Mouse (Mus musculus) frontal cortex, postnatal 25 days (tissue): Measurements from ENCODE around the gene Pax9.

ENCODE experiments used
- DNase-seq, 2 experiments: peaks; one replicate each; pipeline ENCODE4 v3.0.0; 2022; ENCODE audit warnings: low spot score in 2 of 2

Gene Pax9

DNA sequence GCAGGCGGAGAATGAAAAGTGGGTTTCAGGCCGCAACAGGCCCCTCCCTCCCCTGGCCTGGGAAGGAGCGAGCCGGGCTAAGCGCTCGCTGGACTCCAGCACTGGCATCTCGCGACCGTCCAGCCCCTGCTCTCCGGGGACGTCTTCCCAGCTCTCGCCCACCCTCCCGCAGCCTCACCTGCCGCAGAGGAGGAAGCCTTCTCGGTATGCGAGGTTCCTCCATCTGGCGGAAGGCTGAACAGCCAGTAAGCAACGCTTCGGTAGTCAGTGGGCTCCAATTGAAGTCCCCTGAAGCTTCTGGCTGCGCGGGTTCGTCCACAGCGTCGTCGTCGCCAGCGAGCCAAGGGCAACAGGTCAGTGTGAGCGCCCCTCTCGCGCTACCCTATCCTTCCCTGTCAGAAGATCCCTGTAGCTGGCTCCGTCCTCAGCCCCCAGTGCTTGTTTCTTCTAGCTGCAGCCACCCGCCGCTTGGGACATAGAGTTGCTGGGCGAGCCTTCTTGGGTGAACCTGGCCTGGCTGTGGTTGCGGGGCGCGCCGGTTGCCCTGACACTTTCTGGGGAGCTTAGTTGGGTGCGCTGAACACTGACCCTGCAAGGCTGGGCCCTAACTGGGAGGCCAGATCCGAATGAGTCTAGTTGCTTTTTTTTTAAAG, at the start of gene Pax9:
TSS of gene Pax9 (plus strand) at position 341 of the 653 bp plus-strand sequence.
- DNase-seq = no peak

DNA sequence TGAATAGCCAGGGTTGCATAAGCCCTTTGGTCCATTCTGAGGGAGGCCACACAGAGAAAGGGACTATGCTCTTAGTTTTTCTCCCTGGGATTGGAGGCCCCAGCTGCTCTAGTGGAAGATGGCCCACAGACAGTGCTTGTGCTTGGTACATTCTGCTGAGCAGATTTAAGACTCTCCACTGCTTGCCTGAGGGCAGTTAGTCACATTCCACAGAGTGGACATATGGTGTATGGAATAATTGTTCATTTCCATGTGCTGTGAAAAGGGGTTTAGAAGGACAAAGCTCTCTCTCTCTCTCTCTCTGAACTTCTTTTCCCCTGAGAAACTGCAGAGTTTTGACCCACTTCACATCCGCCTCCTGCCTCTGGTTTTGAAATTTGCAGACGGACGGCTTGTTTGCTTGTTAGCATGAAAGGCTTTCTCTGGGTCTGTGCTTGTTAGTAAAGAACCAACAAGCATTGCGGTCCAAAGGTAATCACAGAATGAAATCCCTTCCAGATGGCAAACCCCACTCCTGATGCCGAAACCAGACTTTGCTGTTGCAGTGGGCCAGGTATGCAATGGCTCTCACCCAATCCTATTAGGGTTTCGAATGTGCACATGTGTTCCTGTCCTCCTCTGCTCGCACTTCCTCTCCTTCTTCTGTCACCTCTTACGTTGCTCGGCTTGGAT, 22.0 kb upstream of the Pax9 start:
- DNase-seq = no peak

DNA sequence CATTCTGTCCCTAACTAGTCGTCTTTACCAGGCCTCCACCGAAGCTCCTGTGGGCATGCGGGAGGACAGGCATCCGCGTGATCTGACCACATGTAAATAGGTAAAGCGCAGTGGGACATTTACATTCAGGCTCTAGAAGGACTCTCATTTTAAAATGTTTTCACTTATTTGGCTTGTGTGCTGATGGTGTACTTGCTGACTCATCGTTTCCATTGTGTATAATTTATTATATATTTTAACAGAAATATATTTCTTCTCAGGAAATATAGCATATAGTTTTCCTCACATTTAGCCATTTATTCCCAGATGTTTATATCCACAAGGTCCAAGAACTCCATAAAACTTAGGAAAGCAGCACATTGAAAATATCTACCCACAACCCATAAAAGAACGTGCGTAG, 20.8 kb upstream of the Pax9 start:
- no peak for DNase-seq

DNA sequence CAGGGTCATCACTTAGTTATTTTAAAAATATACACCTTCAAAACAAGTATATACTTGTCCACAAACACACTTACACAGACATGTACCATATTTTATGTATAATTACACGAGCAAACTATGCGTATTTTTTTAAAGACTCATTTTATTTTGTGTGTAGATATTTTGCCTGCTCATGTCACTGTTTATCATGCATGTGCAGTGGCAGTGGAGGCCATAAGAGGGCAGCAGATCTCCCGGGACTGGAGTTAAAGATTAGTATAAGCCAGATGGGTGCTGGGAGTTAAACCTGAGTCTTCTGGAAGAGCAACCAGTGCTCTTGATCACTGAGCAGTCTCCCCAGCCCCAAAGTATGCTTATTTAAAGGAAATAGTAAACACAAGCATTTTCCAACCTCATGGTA, 16.8 kb upstream of the Pax9 start:
- DNase-seq = no peak

- DNase-seq = no peak
Measured at GRCm38 (mm10) chr12:56677620-56678019, 13.9 kb upstream of the Pax9 start.

DNA sequence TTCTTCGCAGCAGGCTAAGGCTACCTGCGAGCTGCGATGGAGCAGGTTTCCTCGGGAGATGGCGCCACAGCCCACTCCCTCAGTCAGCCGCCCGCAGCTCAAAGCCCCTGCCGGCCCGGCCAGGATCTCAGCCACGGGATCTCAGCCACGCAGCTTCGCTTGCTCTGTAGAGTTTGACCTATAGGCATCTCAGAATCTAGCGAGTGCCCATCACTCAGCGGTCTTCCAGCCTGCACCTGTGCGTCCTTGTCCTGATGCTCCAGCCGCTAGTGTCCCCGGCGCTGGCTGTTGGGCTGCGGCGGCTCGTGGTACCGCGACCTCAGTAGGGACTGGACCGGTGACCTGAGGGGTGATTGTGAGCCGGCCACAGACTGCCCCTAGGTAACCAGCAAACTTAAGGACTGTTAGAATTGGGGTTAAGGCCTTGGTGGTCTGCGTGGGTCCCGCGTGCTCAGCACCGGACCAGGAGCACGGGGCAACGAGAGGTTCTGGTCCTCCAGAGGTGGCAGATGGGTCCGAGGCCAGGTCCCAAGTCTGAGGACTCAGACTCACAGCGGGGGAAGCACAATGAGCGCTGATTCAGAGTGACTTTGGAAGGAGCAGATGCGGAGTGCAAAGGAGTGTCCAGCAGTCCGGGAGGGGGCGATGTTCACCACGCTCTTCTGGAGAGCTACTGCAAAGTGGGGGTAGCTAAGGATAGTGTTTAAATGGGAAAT, 10.3 kb upstream of the Pax9 start:
- no peak for DNase-seq

- no peak for DNase-seq
Measured at GRCm38 (mm10) chr12:56687640-56688481, 3.7 kb upstream of the Pax9 start.

- no peak for DNase-seq
Measured at GRCm38 (mm10) chr12:56688482-56688840, 3.1 kb upstream of the Pax9 start.

DNA sequence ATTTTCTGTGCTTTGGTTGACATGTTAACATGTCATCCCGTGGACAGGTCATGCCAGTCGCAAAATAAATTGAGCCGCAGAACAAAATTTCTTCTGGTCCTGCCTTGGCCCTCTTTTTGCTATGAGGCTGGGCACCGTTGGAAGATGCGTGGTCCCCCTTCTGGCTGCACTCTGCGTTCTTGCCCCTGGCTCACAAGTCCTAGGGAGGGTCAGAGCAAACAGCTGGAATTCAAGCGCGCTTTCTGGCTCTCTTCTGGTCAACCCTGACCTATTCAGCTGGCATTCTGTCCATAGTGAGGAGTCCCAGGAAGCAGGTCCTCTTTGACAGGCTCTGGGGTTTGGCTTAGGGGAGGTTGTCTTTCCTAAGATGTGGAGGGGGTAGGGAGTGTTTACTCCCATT, 2.6 kb upstream of the Pax9 start:
- DNase-seq = no peak

- no peak for DNase-seq
Measured at GRCm38 (mm10) chr12:56689331-56689730, 2.2 kb upstream of the Pax9 start.

GRCm38 (mm10) chr12:56689736-56690135, 1.8 kb upstream of the Pax9 start:
- DNase-seq = no peak

DNA sequence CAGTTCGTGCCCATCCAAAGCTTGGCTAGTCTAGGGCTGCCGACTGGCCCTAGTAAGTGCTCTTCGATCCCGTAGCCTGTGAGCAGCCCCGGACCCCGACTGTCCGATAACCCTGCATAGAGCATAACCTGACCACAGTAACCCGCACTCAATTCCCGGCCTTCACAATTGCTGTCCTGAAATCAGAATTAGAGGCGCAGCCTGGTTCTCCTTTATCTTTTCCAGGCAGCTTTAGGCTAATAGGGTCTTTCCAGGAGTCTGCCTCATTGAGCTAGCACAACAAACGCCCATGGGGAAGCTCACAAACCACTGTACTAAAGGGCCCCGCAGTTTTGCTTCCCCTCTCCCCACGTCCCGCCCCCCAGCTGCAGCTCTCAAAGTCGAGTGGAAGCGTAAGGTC, 1.2 kb upstream of the Pax9 start:
- DNase-seq = no peak

- no peak for DNase-seq
Measured at GRCm38 (mm10) chr12:56691001-56691400, 566 bp upstream of the Pax9 start.

DNA sequence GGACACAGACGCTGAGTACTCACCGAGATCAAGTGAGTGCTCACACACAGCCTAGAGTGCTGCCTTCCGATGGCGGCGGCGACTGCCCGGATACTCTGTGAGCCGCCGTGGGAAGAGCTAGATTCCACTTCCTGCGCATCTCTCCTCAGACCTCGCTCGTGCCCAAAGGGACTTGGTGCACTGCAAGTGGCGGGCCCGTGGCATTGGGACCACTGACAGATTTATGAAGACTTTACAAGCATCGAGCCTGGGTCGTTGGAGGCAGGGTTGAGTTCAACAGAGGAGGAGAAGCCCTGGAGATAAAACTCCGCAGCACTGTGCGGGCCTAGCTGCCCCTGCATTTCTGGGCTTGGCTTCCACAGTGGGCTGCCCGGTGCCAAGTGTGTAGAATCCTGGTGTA, 969 bp downstream of the Pax9 start:
- no peak for DNase-seq

DNA sequence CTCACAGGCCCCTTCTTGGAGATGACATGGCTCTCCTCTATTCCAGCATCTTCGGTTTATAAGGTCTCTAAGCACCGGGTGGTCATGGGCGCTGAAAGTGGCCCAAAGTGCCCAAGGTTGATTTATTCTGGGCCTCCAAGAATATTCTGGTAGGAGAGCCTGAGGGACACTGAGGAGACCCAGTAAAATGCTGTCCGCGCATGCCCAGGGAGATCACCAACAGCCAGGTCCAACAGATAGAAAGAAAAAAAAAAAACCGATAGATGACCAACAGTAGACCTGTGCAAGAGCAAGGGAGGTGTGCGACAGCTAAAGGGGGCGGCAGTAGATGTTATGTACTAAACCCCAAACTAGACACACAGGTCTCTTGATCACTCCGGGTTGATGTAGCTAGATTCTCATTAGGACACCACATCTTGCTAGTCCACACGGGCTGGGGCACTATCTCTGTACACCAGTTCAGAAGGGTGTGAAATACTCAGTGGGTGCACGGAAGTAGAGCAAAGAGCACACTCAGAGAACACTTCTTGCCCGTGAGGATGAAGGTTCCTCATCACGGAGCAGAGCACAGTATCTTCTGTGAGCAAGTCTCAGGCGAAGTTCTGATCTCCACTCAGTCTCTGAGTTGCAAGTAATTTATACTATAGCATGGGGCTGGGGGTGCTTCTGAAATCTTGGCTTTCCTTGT, 2.0 kb downstream of the Pax9 start:
- DNase-seq = no peak

- no peak for DNase-seq
Measured at GRCm38 (mm10) chr12:56694361-56694760, 2.8 kb downstream of the Pax9 start.

DNA sequence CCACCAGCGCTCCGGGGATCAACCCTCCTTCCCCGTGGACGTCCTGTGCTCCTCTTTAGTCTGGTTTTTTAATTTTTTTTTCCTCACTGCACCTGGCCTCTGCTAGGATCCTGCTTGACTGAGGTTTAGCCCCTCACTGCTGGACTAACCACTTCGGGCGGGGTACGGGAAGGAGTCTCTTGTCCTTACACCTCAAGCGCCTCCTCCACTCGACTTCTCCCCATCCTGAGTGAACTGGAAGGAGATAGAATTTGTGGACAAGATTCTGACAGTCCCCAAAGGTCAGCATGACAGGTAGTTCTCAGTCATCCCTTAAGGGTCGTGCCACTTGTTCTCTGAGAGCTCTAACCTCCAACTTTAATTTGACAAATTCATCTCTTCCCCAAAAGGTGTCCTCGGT, 3.4 kb downstream of the Pax9 start:
- DNase-seq = no peak

GRCm38 (mm10) chr12:56695358-56696173, 4.0 kb downstream of the Pax9 start:
- DNase-seq = no peak

- no peak for DNase-seq
Measured at GRCm38 (mm10) chr12:56696174-56697010, 4.8 kb downstream of the Pax9 start.
